Mouse (Mus musculus): ENCODE results near the gene Chst10.
A peak's percentile ranks its signal among the peaks of the same experiment; 100 is the strongest.

The Chst10 gene

DNA sequence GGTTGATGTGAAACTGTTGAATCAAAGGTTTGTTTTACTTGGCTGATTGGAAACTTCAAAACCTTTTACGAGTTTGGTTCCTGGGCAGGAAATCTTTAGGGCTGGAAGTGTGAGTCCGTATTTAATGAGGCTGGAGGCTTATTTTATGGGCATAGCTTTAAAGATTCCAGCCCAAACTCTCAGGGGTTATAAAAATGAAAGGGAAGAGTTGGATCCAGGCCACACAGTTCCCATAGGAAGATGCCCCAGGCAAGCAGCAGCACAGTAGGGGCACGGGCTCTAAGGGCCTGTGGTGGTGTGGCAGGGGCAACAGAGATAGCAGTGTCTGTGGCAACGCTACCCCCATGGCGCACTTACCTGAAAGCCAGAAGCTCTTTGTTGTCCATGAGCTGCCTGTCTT lies 31.7 kb downstream of the Chst10 start:
- DNase-seq (ENCODE audit: low spot score) = no peak

DNA sequence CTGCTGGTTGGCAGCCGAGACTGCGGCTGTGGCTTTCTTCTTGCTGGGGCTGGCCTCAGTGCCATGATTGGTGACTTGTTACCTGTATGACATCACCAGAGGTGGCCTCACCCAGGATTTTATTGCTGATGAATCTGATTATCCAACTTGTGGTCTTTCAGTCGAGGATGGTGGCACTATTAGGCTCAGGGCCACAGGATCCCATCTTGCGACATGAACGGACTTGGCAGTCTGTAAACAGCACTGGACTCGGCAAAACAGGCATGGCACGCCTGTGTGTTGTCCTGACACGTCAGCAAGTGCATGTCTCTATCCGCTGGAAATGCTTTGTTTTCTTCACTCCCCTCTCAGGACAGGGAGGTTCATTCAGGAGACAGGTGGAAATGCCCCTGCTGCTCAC lies 33.6 kb downstream of the Chst10 start:
- DNase-seq (ENCODE audit: low spot score) = no peak

DNA sequence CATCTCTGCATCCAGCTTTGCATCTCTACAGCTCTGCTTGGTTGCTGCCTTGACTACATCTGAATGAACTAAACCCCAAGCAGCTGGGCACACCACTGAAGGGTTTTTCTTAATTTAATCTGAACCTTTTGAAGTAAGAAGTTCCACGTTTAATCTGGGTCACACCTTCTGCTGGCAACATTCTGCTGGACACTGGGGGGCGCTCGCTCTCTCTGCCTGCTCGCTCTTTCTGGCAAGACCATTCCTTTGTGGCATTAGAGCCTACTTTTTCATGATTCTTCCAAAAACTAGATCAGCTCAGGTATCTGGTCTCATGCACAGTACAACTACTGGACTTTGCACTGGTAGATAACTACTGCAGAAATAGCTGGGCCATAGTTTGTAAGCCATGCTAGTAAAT lies 35.7 kb downstream of the Chst10 start:
- no peak for DNase-seq (ENCODE audit: low spot score)

DNA sequence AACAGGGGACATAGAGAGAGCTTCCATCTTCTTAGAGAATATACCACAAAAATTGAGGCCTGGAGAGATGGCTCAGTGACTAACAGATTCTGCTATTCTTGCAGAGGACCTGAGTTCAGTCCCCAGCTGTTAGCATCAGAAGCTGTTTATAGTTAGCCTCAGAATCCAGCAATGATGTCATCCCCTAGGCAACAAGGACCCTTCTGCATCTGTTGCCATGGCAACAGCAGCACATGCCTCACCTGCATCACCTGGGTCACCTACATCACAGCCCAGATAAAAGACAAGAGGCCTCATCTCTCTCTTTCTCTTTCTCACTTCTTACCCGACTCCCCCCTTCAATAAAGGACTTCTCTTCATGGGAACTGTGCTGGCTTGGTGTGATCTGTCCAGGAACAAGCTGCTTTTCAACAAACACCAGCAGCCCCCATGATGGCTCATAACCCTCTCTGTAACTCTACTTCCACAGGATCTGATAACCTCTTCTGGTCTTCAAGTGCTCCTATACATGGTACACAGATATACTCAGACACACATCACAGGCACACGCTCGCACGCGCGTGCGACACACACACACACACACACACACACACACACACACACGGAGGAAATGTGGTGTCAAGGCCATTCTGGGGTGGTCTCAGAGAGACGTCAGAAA lies 37.0 kb downstream of the Chst10 start:
- DNase-seq (ENCODE audit: low spot score) = no peak

DNA sequence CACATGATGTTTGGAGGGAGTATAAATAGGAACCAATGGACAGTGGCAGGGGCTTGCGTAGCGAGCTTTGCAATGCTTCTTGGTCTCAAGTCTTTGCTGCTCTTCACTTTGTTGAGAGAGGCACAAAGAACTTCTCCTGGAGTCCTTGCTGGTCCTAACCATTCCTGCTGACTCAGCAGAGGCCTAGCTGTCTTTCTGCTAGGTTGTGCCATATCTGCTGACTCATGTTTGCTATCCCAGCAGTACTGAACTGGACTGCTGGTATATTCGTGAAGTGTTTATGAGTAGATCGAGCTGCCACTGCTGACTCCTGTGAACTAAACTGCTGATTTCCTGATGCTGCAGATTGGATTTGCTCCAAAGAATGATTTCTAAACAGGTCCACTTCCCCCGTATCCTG lies 37.8 kb downstream of the Chst10 start:
- DNase-seq (ENCODE audit: low spot score) = no peak

DNA sequence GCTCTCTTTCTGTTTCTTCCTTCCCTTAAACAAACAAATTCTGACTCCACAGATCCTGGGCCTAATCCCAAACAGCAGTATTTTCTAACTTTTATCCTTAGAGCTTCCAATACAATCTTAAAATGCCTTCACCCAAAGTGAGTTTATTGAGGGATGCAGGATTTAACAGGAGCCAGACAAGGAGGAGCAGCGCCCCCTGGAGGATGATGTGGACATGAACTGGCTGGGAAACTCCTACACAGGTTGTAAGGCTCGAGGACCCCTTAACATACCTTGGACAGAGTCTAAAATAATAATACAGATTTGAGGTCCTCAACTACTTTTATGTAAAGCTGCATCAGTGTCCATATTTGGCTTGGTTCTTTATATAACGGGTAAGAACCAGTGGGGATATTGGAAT lies 41.8 kb downstream of the Chst10 start:
- no peak for DNase-seq (ENCODE audit: low spot score)

DNA sequence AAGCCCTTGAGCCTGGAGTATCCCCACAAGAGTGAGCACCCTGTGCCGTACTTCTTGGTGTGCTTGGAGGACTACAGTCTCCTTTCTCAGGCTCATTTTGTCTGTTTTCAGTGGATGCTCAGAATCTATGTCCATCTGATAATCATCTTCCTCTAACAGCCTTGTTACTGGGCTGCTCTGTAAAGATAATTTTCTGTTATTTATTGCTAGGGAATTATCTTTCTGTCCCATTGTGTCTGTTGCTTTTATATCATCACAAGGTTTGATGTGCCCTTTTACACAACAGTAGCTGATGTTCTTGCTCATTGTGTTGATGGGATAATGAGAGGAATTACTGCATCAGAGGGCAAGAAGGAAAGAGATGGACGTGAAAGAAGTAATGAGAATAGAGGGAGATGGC lies 45.7 kb downstream of the Chst10 start:
- no peak for DNase-seq (ENCODE audit: low spot score)

DNA sequence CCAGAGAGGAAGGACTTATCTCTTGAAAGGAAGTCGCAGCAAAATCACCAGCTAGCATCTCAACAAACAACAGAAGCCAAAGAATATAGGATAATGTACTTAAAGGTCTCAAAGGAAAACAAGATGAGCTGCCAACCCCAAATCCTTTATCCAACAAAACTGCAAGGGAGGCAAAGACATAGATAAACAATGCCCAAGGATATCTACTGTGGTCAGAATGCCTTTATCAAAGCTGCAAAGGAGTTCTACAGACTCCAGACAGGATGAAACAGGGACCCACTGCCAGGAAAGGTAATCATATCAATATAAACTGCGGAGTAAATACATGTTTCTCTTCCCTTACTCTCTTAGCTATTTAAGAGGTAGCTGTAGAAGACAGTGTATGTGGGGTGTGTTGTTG lies 47.3 kb downstream of the Chst10 start:
- no peak for DNase-seq (ENCODE audit: low spot score)

DNA sequence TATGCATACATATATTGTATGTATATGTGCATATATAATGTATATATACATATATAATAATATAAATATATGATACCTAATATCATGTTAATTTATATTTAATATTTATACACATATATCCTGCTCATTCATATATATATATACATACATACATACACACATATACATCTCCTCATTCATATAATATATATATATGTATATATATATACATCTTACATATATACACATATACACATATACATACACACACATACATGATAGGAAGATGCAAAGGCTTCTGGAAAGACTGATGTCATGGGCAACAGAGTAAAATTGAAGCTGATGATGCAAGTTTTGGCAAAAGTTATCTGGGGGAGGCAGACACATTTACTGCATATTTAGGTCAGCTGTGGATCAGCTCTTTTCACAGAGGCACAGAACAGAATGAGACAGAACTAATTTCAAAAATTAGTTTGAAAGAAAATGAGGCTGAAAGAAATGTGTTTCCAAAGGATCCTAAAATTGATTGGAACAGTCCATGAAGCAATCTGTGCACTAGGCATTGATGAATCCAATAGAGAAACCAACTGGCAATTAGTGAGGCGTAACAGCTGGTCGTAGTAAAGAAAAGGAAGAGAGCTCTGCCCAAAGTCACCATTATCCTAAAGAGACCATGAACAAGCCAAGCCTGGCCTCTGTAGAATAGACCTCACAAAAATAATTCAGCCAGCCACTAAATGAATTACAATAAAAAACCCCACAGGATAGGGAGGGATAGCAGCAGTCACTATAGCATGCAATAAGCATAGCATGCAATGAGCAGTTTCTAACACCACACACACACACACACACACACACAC lies 49.3 kb downstream of the Chst10 start:
- DNase-seq (ENCODE audit: low spot score) = peak; percentile 31

DNA sequence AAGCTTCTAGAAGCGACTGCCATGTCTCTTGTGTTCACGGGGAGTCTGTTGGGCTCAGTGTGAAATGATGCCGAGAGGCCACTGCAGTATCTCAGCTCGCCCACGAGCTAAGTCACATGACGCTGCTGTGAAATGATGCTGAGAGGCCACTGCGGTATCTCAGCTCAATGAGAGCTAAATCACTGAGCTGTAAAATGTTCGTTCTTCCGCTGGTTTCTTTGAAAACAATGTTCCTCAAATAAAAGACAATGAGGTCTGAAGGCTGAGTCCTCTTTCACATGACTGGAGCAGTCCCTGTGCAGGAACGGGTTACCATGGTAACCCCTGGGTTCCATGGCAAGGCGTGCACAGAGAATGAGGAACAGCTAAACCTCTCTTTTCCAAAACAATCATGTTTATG lies 50.0 kb downstream of the Chst10 start:
- no peak for DNase-seq (ENCODE audit: low spot score)

DNA sequence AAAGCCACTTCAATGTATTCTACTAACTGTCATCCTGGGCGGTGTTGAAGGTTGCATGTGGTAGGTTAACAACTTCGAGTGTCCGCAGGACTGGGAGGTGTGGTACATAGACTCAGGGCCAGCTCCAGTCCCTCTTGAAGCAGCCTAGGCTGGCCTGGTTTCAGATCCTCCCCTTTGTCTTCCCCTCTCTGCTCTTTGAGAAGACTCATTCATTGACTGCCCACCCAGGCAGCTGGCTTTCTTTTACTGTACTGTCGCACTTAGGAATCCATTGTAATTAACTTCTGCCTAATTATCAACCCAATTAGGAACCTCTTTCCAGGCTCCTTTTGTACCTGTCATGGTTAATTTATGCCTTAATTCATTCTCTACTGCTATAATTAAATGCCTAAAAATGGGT lies 54.7 kb downstream of the Chst10 start:
- DNase-seq (ENCODE audit: low spot score) = no peak

DNA sequence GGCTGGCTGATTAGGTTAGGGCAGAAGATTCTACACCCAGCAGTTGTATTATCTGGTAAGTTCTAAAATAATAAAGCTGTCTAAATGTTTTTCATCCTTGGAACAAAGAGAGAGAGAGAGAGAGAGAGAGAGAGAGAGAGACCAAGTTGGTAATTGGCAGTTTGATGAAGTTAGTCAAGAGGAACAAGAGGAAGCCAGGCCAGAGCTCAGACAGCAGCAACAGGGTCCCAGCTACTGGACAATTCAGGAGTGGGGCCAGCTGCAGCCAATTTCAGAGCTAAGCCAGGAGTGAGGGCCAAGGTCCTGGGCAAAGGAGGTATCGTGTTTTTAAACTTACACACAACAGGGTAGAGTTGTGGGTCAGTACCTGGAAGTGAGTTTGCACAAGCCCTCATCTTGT lies 55.1 kb downstream of the Chst10 start:
- DNase-seq (ENCODE audit: low spot score) = no peak

DNA sequence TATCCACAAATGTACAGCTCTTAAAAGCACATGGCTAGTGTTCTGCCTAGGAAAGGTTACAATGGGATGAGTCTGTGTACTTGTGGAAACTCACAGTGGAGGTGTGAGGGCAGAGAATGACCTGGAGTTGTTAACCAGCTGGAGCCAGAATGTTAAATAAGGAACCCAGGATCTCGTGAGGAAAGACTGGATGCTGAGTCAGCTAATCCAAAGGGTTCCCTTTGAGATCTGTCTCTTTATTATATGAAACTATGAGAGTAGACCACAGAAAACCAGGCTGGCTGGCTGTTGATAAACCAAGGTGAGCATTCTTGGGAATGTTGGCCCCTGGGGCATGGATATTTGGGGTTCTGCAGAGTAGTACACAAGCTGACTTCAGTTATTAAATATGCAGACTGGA lies 58.0 kb downstream of the Chst10 start:
- DNase-seq (ENCODE audit: low spot score) = no peak

DNA sequence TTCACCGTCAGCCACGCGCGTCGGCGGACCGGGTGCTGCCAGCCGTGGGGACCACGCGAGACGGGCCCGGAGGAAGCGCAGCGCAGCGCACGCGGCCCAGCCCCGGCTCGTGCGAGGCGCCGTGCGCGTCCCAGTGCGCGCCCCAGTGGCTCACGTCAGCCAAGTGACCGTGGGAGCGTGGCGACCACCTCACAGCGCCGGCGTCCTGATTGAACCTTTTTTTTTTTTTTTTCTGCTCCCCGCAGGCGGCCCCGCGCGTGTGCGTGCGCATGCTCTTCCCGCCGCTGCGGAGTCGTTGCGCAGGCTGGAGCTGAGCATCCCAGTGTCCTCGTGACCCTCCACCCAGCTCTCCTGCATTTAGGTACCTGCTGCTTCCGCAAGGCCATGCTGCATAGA lies 61.5 kb downstream of the Chst10 start, which contains the start of gene Lonrf2:
Lonrf2 (minus strand) TSS at position 235 of the 396 bp plus-strand sequence.
- DNase-seq (ENCODE audit: low spot score) = no peak

DNA sequence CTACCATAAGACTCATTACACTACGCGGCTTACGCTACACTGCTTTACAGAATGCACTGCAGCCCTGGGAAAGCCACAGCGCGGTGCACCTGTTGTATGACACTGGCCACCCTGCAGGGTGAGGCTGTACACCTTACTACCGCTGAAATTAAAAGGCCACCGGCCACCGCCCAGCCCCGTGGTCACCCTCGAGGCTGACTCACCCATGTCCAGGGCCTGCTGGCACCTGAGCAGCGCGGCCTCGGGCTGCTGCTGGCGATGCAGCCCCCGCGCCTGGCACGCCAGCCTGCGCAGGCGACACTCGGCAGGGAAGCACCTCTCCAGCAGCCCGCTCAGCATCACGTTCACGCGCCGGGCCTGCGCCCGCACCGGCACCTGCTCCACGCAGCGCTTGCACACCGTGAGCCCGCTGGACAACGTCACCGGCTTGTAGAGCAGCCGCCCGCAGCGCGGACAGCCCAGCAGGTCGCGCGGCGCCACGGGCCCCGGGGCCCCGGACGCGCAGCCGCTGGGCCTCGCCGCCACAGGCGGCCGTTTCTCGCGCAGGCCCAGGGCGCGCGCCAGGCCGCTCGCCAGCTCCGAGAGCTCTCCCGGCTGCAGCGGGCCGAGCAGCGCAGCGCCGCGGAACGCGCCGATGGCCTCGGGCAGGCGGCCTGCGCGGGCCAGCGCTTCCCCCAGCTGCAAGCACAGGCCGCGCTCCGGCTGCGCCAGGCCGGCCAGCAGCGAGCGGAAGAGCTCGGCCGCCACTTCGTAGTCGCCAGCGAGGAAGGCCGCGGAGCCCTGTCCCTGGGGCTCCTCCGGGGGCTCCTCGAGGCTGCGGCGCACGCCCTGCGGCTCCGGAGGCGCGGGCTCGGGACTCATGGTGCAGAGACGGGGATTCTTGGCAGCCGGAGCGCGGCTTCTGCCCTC lies 62.1 kb downstream of the Chst10 start:
- DNase-seq (ENCODE audit: low spot score) = no peak

DNA sequence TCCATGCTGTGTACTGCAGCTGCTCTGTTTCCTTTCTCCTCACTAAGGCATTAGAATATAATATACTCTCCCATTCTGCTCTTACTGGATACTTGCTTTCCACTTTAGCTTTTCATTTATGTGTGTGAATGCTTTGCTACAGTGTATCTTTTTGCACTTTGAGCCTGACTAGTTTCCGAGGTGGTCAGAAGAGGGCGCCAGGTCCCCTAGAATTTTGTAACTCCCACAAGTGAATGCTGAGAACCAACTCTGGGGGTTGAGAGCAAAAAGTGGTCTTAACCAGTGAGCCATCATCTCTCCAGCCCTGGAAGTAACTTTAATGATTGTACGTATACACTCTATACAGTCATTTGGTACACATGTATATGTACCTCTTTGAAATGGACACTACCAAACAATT lies 63.1 kb downstream of the Chst10 start:
- no peak for DNase-seq (ENCODE audit: low spot score)

DNA sequence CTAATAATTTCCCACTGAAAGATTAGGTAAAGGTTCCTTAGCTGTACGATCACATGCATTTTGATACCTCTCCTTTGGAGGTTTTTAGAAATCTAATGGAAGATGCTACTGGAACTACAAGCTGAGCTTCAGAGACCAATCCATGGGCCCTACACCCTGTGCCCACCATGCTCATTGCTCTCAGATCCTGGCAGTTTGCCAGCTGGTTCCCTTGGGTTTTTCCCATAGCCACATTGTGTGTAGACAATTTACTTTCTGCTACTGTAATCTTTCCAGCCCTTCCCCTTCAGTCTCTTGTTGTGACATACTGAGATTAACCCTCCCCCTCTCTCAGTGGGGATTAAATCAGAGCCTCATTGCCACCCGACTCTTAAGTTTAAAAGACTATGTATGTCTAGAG lies 73.0 kb downstream of the Chst10 start:
- DNase-seq (ENCODE audit: low spot score) = no peak

DNA sequence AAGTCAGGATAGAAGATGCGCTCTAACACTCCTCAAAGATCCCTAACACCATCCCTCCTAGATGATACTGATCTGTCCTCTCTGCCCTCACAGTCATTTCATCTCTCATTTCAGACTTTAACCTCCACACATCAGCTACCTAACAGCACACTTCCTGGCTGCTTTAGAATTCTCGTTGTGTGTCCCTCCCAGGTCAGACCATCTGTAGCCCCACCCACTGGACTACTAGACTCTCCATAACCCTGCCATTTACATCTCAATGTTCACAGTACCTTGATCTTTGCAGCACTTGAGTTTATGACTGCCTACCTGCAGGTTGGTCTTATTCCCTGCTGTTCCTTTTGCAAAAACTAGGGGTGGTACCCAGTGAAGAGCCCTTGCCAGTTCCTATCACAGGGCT lies 74.1 kb downstream of the Chst10 start:
- DNase-seq (ENCODE audit: low spot score) = no peak

DNA sequence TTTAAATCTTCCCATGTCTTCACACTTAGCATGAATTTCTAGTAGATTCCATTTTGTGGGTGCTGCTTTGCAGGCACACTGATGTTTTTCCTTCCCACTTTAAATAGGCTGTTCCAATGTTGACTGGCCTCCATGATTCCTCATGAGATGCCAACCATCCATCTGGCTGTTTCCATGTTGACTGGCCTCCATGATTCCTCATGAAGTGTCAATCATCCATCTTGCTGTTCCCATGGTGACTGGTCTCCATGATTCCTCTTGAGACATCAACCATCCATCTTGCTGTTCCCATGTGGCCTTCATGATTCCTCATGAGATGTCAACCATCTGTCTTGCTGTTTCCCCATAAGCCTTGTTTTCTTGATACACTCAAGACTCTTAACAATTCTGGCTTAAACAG lies 78.3 kb downstream of the Chst10 start:
- no peak for DNase-seq (ENCODE audit: low spot score)

DNA sequence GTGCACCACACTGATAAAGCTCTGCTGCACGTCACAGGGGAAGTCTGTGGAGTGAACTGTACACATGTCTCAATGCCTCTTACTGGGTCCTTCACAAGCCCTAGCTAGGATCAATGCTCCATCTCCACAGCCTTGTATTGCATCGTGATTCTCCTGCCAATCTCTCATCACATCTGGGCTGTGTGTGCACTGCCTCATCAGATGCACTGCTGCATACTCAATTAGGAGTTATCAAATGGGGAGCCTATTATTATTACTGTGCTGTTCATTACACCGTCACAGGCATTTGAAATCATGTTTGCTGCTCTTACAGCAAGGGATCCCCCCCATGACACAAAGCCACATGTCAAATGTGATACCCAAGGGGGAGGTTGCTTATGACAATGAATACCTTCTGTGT lies 80.3 kb downstream of the Chst10 start:
- DNase-seq (ENCODE audit: low spot score) = no peak

DNA sequence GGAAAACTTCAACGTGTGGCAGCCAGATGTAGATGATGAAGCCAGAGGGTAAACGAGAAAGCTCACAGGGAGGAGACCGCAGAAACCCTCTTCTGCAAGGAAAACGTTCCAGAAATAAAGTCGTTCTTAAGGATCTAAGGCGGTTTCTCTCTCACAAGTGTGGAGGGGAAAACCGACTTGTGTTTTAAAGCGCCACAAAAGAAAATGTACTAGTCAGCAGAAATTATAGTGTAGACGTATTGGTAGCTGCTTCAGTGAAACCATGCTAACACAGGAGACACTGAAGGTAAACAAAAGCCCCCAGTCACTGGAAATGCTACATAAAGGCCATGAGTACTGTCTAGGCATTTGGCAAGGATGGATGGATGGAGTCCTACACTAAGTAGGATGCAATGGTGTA lies 80.7 kb downstream of the Chst10 start:
- no peak for DNase-seq (ENCODE audit: low spot score)

DNA sequence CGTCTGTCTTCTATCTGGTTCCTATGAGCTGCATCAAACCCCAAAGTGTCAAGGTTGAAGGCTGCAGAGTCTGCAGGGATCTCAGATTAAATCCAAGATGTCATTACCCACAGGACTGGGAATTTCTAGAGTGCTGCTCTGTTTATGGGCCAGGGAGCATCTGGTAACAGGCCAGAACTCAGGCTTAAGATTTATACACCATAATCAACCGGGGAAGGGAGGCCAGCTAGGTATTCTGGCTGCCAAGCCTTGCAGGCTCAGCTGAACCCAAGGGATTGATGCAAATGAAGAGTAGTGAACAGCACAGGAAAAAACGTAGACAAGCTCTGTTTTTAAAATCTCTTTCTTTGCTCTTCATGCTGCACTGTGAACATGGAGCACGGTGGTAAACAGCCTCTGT lies 81.7 kb downstream of the Chst10 start:
- no peak for DNase-seq (ENCODE audit: low spot score)

Data from layer of hippocampus, adult 9-10 months (tissue).